Mouse (Mus musculus) CH12.LX (cell line): ENCODE results near the gene Atrnl1. TPM values are rescaled to one million over a fixed set of nuclear protein-coding genes. Genes with fewer than 3 reads are reported as not detected.

Experiments
- DNase-seq: peaks from one replicate; pipeline ENCODE4 v3.0.0-alpha.2; 2013; ENCODE audit errors: extremely low read depth
- H3K27ac ChIP-seq: 2 replicates; pipeline ENCODE4 v1.5.1; 2012; ENCODE audit warnings: low read depth, mild to moderate bottlenecking, control low read depth, moderate library complexity; ENCODE audit not compliant: insufficient read depth
- H3K27me3 ChIP-seq: replicated peaks from 2 replicates; pipeline ENCODE3; 2012; ENCODE audit warnings: inconsistent platforms
- H3K36me3 ChIP-seq, 2 experiments: replicated peaks in 1 of 2; 2 replicates each; pipeline versions ENCODE3 to v1.6.1; 2012; ENCODE audit warnings: inconsistent platforms in 1 of 2, low read length in 1 of 2, mild to moderate bottlenecking in 1 of 2, mixed read lengths in 1 of 2, moderate library complexity in 1 of 2; ENCODE audit not compliant: control insufficient read depth in 1 of 2, insufficient read depth in 1 of 2
- H3K4me1 ChIP-seq, 2 experiments: 2 replicates each; pipeline ENCODE4 v1.6.1; 2012; ENCODE audit warnings: inconsistent platforms in 1 of 2, moderate library complexity in 1 of 2; ENCODE audit not compliant: insufficient read depth in 2 of 2, control insufficient read depth in 1 of 2
- H3K4me2 ChIP-seq: 2 replicates; pipeline ENCODE4 v1.6.1; 2012; ENCODE audit warnings: low read depth, mild to moderate bottlenecking, control low read depth; ENCODE audit not compliant: poor library complexity, insufficient read depth, severe bottlenecking
- H3K4me3 ChIP-seq, 3 experiments: fragments of 150-350 bp in 1 of 3; sonication (generic) in 1 of 3; replicated peaks in 1 of 3; 2 replicates each; pipeline versions ENCODE3 to v1.5.1; 2011 to 2012; ENCODE audit warnings: low read depth in 2 of 3, low read length in 2 of 3, mild to moderate bottlenecking in 2 of 3, moderate library complexity in 2 of 3, control low read depth in 1 of 3, improper control_type of control experiment in 1 of 3, inconsistent platforms in 1 of 3, mixed read lengths in 1 of 3; ENCODE audit not compliant: poor library complexity in 1 of 3
- H3K79me2 ChIP-seq: replicated peaks from 2 replicates; pipeline ENCODE4 v1.6.1; 2012; ENCODE audit warnings: mild to moderate bottlenecking, moderate library complexity; ENCODE audit not compliant: control insufficient read depth, poor library complexity, insufficient read depth, severe bottlenecking; ENCODE audit errors: extremely low read depth
- H3K9ac ChIP-seq: 2 replicates; pipeline ENCODE4 v1.6.1; 2012; ENCODE audit warnings: low read depth, mild to moderate bottlenecking, control low read depth, moderate library complexity; ENCODE audit not compliant: insufficient read depth
- H3K9me3 ChIP-seq: replicated peaks from 2 replicates; pipeline ENCODE3; 2012; ENCODE audit warnings: low read length, inconsistent platforms, mixed read lengths
- BHLHE40 ChIP-seq: IDR thresholded peaks from 2 replicates; pipeline ENCODE4 v1.6.1; 2011; ENCODE audit warnings: mild to moderate bottlenecking, low read depth, low read length, improper control_type of control experiment
- CHD1 ChIP-seq: IDR thresholded peaks from 2 replicates; pipeline ENCODE4 v1.6.1; 2012; ENCODE audit warnings: low read depth, low read length, improper control_type of control experiment, inconsistent platforms
- CHD2 ChIP-seq: IDR thresholded peaks from 2 replicates; pipeline ENCODE4 v1.6.1; 2011; ENCODE audit warnings: low read length, improper control_type of control experiment
- CTCF ChIP-seq, 2 experiments: IDR thresholded peaks in 1 of 2; conservative IDR thresholded peaks in 1 of 2; 2 replicates each; pipeline ENCODE4 v1.5.1; 2011 to 2012; ENCODE audit warnings: low read depth in 2 of 2, low read length in 2 of 2, improper control_type of control experiment in 1 of 2, inconsistent platforms in 1 of 2, mild to moderate bottlenecking in 1 of 2, moderate library complexity in 1 of 2
- E2F4 ChIP-seq: IDR thresholded peaks from 2 replicates; pipeline ENCODE4 v1.6.1; 2011; ENCODE audit warnings: low read depth, low read length, improper control_type of control experiment; ENCODE audit not compliant: insufficient replicate concordance
- EP300 ChIP-seq: IDR thresholded peaks from 2 replicates; pipeline ENCODE4 v1.6.1; 2011; ENCODE audit warnings: low read length, improper control_type of control experiment
- ETS1 ChIP-seq: conservative IDR thresholded peaks from 2 replicates; pipeline ENCODE4 v1.6.1; 2012; ENCODE audit warnings: low read depth, mild to moderate bottlenecking, inconsistent platforms, low read length, improper control_type of control experiment, moderate library complexity
- HCFC1 ChIP-seq: IDR thresholded peaks from 2 replicates; pipeline ENCODE4 v1.6.1; 2012; ENCODE audit warnings: low read depth, mild to moderate bottlenecking, inconsistent platforms, low read length, improper control_type of control experiment
- IRF4 ChIP-seq: IDR thresholded peaks from 2 replicates; pipeline ENCODE4 v1.6.1; 2014; ENCODE audit warnings: low read depth, mild to moderate bottlenecking, inconsistent platforms, low read length, improper control_type of control experiment
- JUN ChIP-seq: IDR thresholded peaks from 2 replicates; pipeline ENCODE4 v1.6.1; 2011; ENCODE audit warnings: low read depth, mild to moderate bottlenecking, low read length, improper control_type of control experiment, moderate library complexity; ENCODE audit not compliant: insufficient read depth
- JUND ChIP-seq: conservative IDR thresholded peaks from 2 replicates; pipeline ENCODE4 v1.6.1; 2011; ENCODE audit warnings: low read depth, low read length, improper control_type of control experiment
- MAZ ChIP-seq: IDR thresholded peaks from 2 replicates; pipeline ENCODE4 v1.6.1; 2012; ENCODE audit warnings: low read depth, mild to moderate bottlenecking, inconsistent platforms, low read length, improper control_type of control experiment, moderate library complexity
- MEF2A ChIP-seq: IDR thresholded peaks from 2 replicates; pipeline ENCODE4 v1.6.1; 2014; ENCODE audit warnings: low read depth, mild to moderate bottlenecking, inconsistent platforms, low read length, improper control_type of control experiment, borderline replicate concordance
- MXI1 ChIP-seq: IDR thresholded peaks from 2 replicates; pipeline ENCODE4 v1.6.1; 2011; ENCODE audit warnings: mild to moderate bottlenecking, low read depth, low read length, improper control_type of control experiment
- MYC ChIP-seq: IDR thresholded peaks from 2 replicates; pipeline ENCODE4 v1.6.1; 2011; ENCODE audit warnings: low read depth, mild to moderate bottlenecking, improper control_type of control experiment, low read length
- NRF1 ChIP-seq: IDR thresholded peaks from 2 replicates; pipeline ENCODE4 v1.6.1; 2014; ENCODE audit warnings: low read depth, mild to moderate bottlenecking, inconsistent platforms, low read length, improper control_type of control experiment, moderate library complexity
- POLR2A ChIP-seq: IDR thresholded peaks from 2 replicates; pipeline ENCODE4 v1.6.1; 2011; ENCODE audit warnings: low read depth, mild to moderate bottlenecking, improper control_type of control experiment, low read length
- POLR2AphosphoS2 ChIP-seq: IDR thresholded peaks from 2 replicates; pipeline ENCODE4 v1.6.1; 2011; ENCODE audit warnings: low read depth, low read length, improper control_type of control experiment
- RCOR1 ChIP-seq: conservative IDR thresholded peaks from 2 replicates; pipeline ENCODE4 v1.6.1; 2012; ENCODE audit warnings: low read depth, mild to moderate bottlenecking, inconsistent platforms, low read length, improper control_type of control experiment
- SIN3A ChIP-seq: IDR thresholded peaks from 2 replicates; pipeline ENCODE4 v1.6.1; 2012; ENCODE audit warnings: low read length, improper control_type of control experiment, inconsistent platforms
- TBP ChIP-seq: conservative IDR thresholded peaks from 2 replicates; pipeline ENCODE4 v1.6.1; 2011; ENCODE audit warnings: low read depth, low read length, improper control_type of control experiment
- TCF12 ChIP-seq: IDR thresholded peaks from 2 replicates; pipeline ENCODE4 v1.6.1; 2014; ENCODE audit warnings: low read depth, mild to moderate bottlenecking, inconsistent platforms, low read length, improper control_type of control experiment
- UBTF ChIP-seq: IDR thresholded peaks from 2 replicates; pipeline ENCODE4 v1.6.1; 2012; ENCODE audit warnings: low read depth, mild to moderate bottlenecking, inconsistent platforms, low read length, improper control_type of control experiment, moderate library complexity
- USF2 ChIP-seq: conservative IDR thresholded peaks from 2 replicates; pipeline ENCODE4 v1.6.1; 2011; ENCODE audit warnings: low read depth, low read length, improper control_type of control experiment
- ZKSCAN1 ChIP-seq: IDR thresholded peaks from 2 replicates; pipeline ENCODE4 v1.6.1; 2012; ENCODE audit warnings: low read depth, inconsistent platforms, low read length, improper control_type of control experiment, borderline replicate concordance
- dilution Hi-C: fragments of 300-500 bp; cut with MboI; formaldehyde crosslinking; loops from 2 replicates; pipeline ENCODE4 v1.14.3; 2020; ENCODE audit warnings: low sequenced_read_pairs; ENCODE audit not compliant: extremely low pct_unique_long_range_greater_than_20kb, extremely low pct_ligation_motif_present
- in situ Hi-C: fragments of 300-500 bp; cut with MboI; formaldehyde crosslinking; loops from 3 replicates; pipeline ENCODE4 v1.14.3; 2019; ENCODE audit warnings: low sequenced_read_pairs, low pct_ligation_motif_present, low pct_unique_long_range_greater_than_20kb, mixed read lengths
- polyA plus RNA-seq: library from polyadenylated mRNA; unstranded; fragments of >175 nt; gene quantifications from 2 replicates; pipeline ENCODE4 v1.2.1, GENCODE M21; 2012; ENCODE audit warnings: low read depth; ENCODE audit not compliant: insufficient read length
- total RNA-seq, 2 experiments: library from RNA; depleted of rRNA; stranded (reverse); fragments of 300-350 nt in 1 of 2; fragments of >200 nt in 1 of 2; gene quantifications; 2 replicates each; pipeline ENCODE4 v1.2.3; 2012 to 2014

Atrnl1 gene
- total and polyA plus RNA-seq, 3 experiments: 1.9 TPM

- peaks cover 7 to 19% of the 10 kb centered on the region in 2 experiments for H3K4me1 ChIP-seq
- no peak overlapping the region for H3K4me2 ChIP-seq
Observed at GRCm38 (mm10) chr19:58077529-58078070, 466.8 kb downstream of the Atrnl1 start.

GRCm38 (mm10) chr19:58080168-58080567 is 469.3 kb downstream of the Atrnl1 start:
- Histone ChIP-seq H3K9ac (no peak overlapping the region), H3K9me3 (peaks cover 3% of the 10 kb centered on the region), H3K36me3 (no peaks in the 10 kb centered on the region), H3K4me1 (no peaks in the 10 kb centered on the region), H3K4me2 (no peak overlapping the region), H3K27ac (no peak overlapping the region), H3K4me3 (no peak overlapping the region), H3K79me2 (no peaks in the 10 kb centered on the region), H3K27me3 (no peaks in the 10 kb centered on the region)
- DNase-seq: no peak
- dilution Hi-C loops: no loop called here
- no peak for TF ChIP-seq CTCF (conservative IDR thresholded peaks at IDR 0.05 in 1 of 2, IDR thresholded peaks at IDR 0.05 in 1 of 2; ENCODE audit: low read depth in 2 of 2, low read length in 2 of 2)
- TF ChIP-seq MYC: no peak
- no peak for TF ChIP-seq JUN
- no peak for TF ChIP-seq CHD1
- TF ChIP-seq BHLHE40: no peak
- no peak for TF ChIP-seq NRF1
- no peak for TF ChIP-seq CHD2
- TF ChIP-seq HCFC1: no peak
- no peak for TF ChIP-seq MAZ
- no peak for TF ChIP-seq ETS1
- TF ChIP-seq JUND: no peak
- no peak for TF ChIP-seq POLR2A
- no peak for TF ChIP-seq SIN3A
- no peak for TF ChIP-seq TCF12
- TF ChIP-seq RCOR1: no peak
- TF ChIP-seq E2F4: no peak
- TF ChIP-seq EP300: no peak
- TF ChIP-seq ZKSCAN1: no peak
- TF ChIP-seq MXI1: no peak
- no peak for TF ChIP-seq MEF2A
- in situ Hi-C loops: no loop called here

More at GRCm38 (mm10) chr19:58077529-58078070, 466.8 kb downstream of the Atrnl1 start:
- H3K9me3 ChIP-seq: peaks cover 2% of the 10 kb centered on the region
- H3K9ac ChIP-seq: no peak overlapping the region
- no peaks in the 10 kb centered on the region for H3K79me2 ChIP-seq
- in situ Hi-C loops: no loop called here
- no peak overlapping the region for H3K27ac ChIP-seq
- dilution Hi-C loops: no loop called here
- no peaks in the 10 kb centered on the region for H3K36me3 ChIP-seq
- TF ChIP-seq UBTF: no peak
- TF ChIP-seq BHLHE40: no peak
- no peak for TF ChIP-seq TBP
- TF ChIP-seq POLR2AphosphoS2: no peak
- no peak for TF ChIP-seq USF2
- TF ChIP-seq E2F4: no peak
- TF ChIP-seq IRF4: no peak
- H3K27me3 ChIP-seq: no peaks in the 10 kb centered on the region
- no peak overlapping the region for H3K4me3 ChIP-seq
- DNase-seq: no peak
